Mouse (Mus musculus) spleen, postnatal 36 days (tissue): ENCODE measurements around the gene BC049352.
A peak's percentile ranks its signal among the peaks of the same experiment; 100 is the strongest.

Experiments
- DNase-seq, 2 experiments: peaks; one replicate each; pipeline ENCODE4 v3.0.0; 2022; ENCODE audit warnings: low spot score in 2 of 2, mixed read lengths in 1 of 2

The BC049352 gene

GRCm38 (mm10) chr9:45247536-45247935 lies 65.7 kb downstream of the BC049352 start:
- DNase-seq = peak; percentile 74 to 77

- DNase-seq = peak; percentile 55 to 67
Measured at GRCm38 (mm10) chr9:45250306-45250705, 68.5 kb downstream of the BC049352 start.

- DNase-seq = no peak
Measured at GRCm38 (mm10) chr9:45251281-45251680, 69.5 kb downstream of the BC049352 start.

GRCm38 (mm10) chr9:45251990-45252389 lies 70.2 kb downstream of the BC049352 start:
- DNase-seq = no peak

GRCm38 (mm10) chr9:45252395-45252794 lies 70.6 kb downstream of the BC049352 start:
- no peak for DNase-seq

- no peak for DNase-seq
Measured at GRCm38 (mm10) chr9:45254021-45254420, 72.2 kb downstream of the BC049352 start.

GRCm38 (mm10) chr9:45254605-45255004 lies 72.8 kb downstream of the BC049352 start:
- DNase-seq = no peak

GRCm38 (mm10) chr9:45255431-45255830 lies 73.6 kb downstream of the BC049352 start:
- DNase-seq = no peak

GRCm38 (mm10) chr9:45255967-45256366 lies 74.2 kb downstream of the BC049352 start:
- DNase-seq = no peak

GRCm38 (mm10) chr9:45259065-45259464 lies 77.3 kb downstream of the BC049352 start:
- DNase-seq = no peak

GRCm38 (mm10) chr9:45261466-45261865 lies 79.7 kb downstream of the BC049352 start:
- DNase-seq = no peak

GRCm38 (mm10) chr9:45261872-45262271 lies 80.1 kb downstream of the BC049352 start:
- no peak for DNase-seq

GRCm38 (mm10) chr9:45267099-45267498 lies 85.3 kb downstream of the BC049352 start:
- DNase-seq = peak; percentile 72

- DNase-seq = peak in 1 of 2 experiments; percentile 60
Measured at GRCm38 (mm10) chr9:45268079-45268478, 86.3 kb downstream of the BC049352 start.

GRCm38 (mm10) chr9:45268597-45269325 lies 87.0 kb downstream of the BC049352 start, which contains the start of gene Il10ra:
TSS of gene Il10ra (minus strand) at chr9:45269149.
- peak; percentile 82 for DNase-seq

GRCm38 (mm10) chr9:45272213-45272612 lies 90.4 kb downstream of the BC049352 start:
- DNase-seq = peak; percentile 76 to 79

- DNase-seq = peak in 1 of 2 experiments; percentile 51
Measured at GRCm38 (mm10) chr9:45274218-45274617, 92.4 kb downstream of the BC049352 start.

GRCm38 (mm10) chr9:45274635-45275034 lies 92.8 kb downstream of the BC049352 start:
- peak in 1 of 2 experiments; percentile 52 for DNase-seq

GRCm38 (mm10) chr9:45280059-45280458 lies 98.3 kb downstream of the BC049352 start:
- DNase-seq = no peak

GRCm38 (mm10) chr9:45280891-45281290 lies 99.1 kb downstream of the BC049352 start:
- DNase-seq = peak; percentile 51 to 55

- DNase-seq = no peak
Measured at GRCm38 (mm10) chr9:45282466-45282865, 100.7 kb downstream of the BC049352 start.

- no peak for DNase-seq
Measured at GRCm38 (mm10) chr9:45291481-45292168, 109.8 kb downstream of the BC049352 start.
